Mouse (Mus musculus) testis, adult 2 months (tissue): Measurements from ENCODE around the gene Cxcr5.

Experiments
- CTCF ChIP-seq: fragments of 200-500 bp; IDR thresholded peaks from 2 replicates; pipeline ENCODE4 v1.5.1; 2012; ENCODE audit warnings: low read depth, mild to moderate bottlenecking, inconsistent platforms, low read length, moderate library complexity; ENCODE audit not compliant: control insufficient read depth, insufficient read depth, insufficient replicate concordance
- POLR2A ChIP-seq: fragments of 200-500 bp; IDR thresholded peaks from 2 replicates; pipeline ENCODE4 v1.6.1; 2012; ENCODE audit warnings: low read depth, mild to moderate bottlenecking, inconsistent platforms, low read length, moderate library complexity; ENCODE audit not compliant: control insufficient read depth

DNA sequence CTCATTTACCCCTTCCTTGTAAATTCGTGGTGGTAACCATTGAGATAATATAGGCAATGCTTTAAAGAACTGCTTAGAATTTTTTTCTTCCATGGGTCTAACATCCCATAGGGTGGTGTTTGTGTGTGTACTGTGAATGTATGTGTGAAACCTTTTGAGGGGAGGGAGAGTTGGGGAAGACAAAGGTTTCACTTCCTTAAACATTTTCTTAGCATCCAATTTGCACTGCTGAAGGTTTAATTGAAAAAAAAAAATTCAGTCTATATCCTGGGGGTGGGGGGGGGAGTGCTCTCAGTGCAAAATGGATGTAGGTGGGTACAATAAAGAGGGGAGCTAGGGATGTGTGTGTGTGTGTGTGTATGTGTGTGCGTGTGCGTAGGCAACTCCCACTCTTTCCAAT, 79.6 kb downstream of the Cxcr5 start:
- no peak for TF ChIP-seq CTCF
- no peak for TF ChIP-seq POLR2A
